Mouse (Mus musculus) kidney, adult 2 months (tissue): ENCODE results near the gene Hoxb5.

Source experiments
- CTCF ChIP-seq: fragments of 200-500 bp; conservative IDR thresholded peaks from 2 replicates; pipeline ENCODE4 v1.5.1; 2011; ENCODE audit warnings: low read depth, mild to moderate bottlenecking, control low read depth, low read length, moderate library complexity, mixed read lengths; ENCODE audit not compliant: insufficient read depth, insufficient read length
- POLR2A ChIP-seq: fragments of 200-500 bp; IDR thresholded peaks from one replicate; pipeline ENCODE4 v1.6.1; 2011; ENCODE audit warnings: low read depth, low read length, control low read depth

- TF ChIP-seq POLR2A (no peak), CTCF (no peak)
Measured at GRCm38 (mm10) chr11:96324125-96324524, 21.0 kb downstream of the Hoxb5 start.
